Mouse (Mus musculus): ENCODE measurements around the gene Apold1. TPM values are rescaled to one million over a fixed set of nuclear protein-coding genes. Genes with fewer than 3 reads are reported as not detected.

The Apold1 gene
- total and polyA plus RNA-seq, 2 experiments, result 0.40 to 0.55 TPM

DNA sequence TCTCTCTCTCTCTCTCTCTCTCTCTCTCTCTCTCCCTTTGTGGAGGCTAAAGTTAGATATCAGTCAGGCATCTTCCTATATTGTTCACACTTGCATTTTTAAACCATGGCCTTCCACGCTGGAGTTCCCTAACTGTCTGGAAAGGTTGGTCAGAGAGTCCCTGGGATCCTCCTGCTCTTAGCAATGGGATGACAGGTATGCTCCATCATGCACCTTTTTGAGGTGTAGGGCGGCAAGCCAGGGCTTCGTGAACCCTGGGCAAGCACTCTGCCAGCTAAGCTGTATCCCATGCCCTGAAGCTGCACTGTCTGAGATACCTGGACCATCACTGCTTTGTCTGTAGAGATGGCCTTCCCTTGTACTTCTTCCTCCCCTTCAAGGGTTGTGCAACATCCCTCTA is 32.3 kb upstream of the Apold1 start:
- TF ChIP-seq POLR2A (IDR thresholded peaks at IDR 0.05; ENCODE audit: extremely low read depth, insufficient read depth, low read length) (no peak), CTCF (IDR thresholded peaks at IDR 0.05; ENCODE audit: low read depth, low read length) (no peak)
- Histone ChIP-seq H3K4me3 (ENCODE audit: insufficient read depth, low read depth, low read length) (no peak overlapping the region), H3K9ac (ENCODE audit: low read depth, low read length) (no peak overlapping the region), H3K36me3 (ENCODE audit: control insufficient read depth, insufficient read depth, low read length) (no peaks in the 10 kb centered on the region), H3K79me2 (ENCODE audit: control insufficient read depth, insufficient read depth, low read length) (no peaks in the 10 kb centered on the region), H3K4me1 (ENCODE audit: control insufficient read depth, insufficient read depth, low read length) (no peaks in the 10 kb centered on the region; the same call in 1 of the 2 replicates), H3K27me3 (ENCODE audit: control insufficient read depth, insufficient read depth, low read length) (no peaks in the 10 kb centered on the region), H3K27ac (replicated peaks; ENCODE audit: insufficient read depth, low read depth, low read length) (no peak overlapping the region)
- no peak for DNase-seq (ENCODE audit: extremely low read depth, low read depth, low spot score)
- 94% methylated on average over 3 of the region's 3 CpGs for whole genome bisulfite sequencing

- H3K79me2 ChIP-seq (ENCODE audit: control insufficient read depth, insufficient read depth, low read length), result no peaks in the 10 kb centered on the region
- WGBS, result 81% methylated on average over 5 of the region's 5 CpGs
- no peak for DNase-seq (ENCODE audit: extremely low read depth, low read depth, low spot score)
- H3K36me3 ChIP-seq (ENCODE audit: control insufficient read depth, insufficient read depth, low read length), result no peaks in the 10 kb centered on the region
- H3K4me3 ChIP-seq (ENCODE audit: insufficient read depth, low read depth, low read length), result no peak overlapping the region
- no peaks in the 10 kb centered on the region; the same call in 1 of the 2 replicates for H3K4me1 ChIP-seq (ENCODE audit: control insufficient read depth, insufficient read depth, low read length)
- TF ChIP-seq CTCF (IDR thresholded peaks at IDR 0.05; ENCODE audit: low read depth, low read length) (no peak), POLR2A (IDR thresholded peaks at IDR 0.05; ENCODE audit: extremely low read depth, insufficient read depth, low read length) (no peak)
- H3K9ac ChIP-seq (ENCODE audit: low read depth, low read length), result no peak overlapping the region
- no peaks in the 10 kb centered on the region for H3K27me3 ChIP-seq (ENCODE audit: control insufficient read depth, insufficient read depth, low read length)
- no peak overlapping the region for H3K27ac ChIP-seq (replicated peaks; ENCODE audit: insufficient read depth, low read depth, low read length)
Observed at GRCm38 (mm10) chr6:134951364-134951763, 30.2 kb upstream of the Apold1 start.

GRCm38 (mm10) chr6:134953976-134954375 is 27.5 kb upstream of the Apold1 start:
- H3K79me2 ChIP-seq (ENCODE audit: control insufficient read depth, insufficient read depth, low read length), result no peaks in the 10 kb centered on the region
- no peak overlapping the region for H3K27ac ChIP-seq (replicated peaks; ENCODE audit: insufficient read depth, low read depth, low read length)
- H3K4me3 ChIP-seq (ENCODE audit: insufficient read depth, low read depth, low read length), result no peak overlapping the region
- no peak for TF ChIP-seq POLR2A (IDR thresholded peaks at IDR 0.05; ENCODE audit: extremely low read depth, insufficient read depth, low read length)
- no peak for TF ChIP-seq CTCF (IDR thresholded peaks at IDR 0.05; ENCODE audit: low read depth, low read length)
- H3K36me3 ChIP-seq (ENCODE audit: control insufficient read depth, insufficient read depth, low read length), result no peaks in the 10 kb centered on the region
- H3K27me3 ChIP-seq (ENCODE audit: control insufficient read depth, insufficient read depth, low read length), result no peaks in the 10 kb centered on the region
- 90% methylated on average over 11 of the region's 11 CpGs for WGBS
- DNase-seq (ENCODE audit: extremely low read depth, low read depth, low spot score), result no peak
- H3K9ac ChIP-seq (ENCODE audit: low read depth, low read length), result no peak overlapping the region
- no peaks in the 10 kb centered on the region for H3K4me1 ChIP-seq (ENCODE audit: control insufficient read depth, insufficient read depth, low read length)

GRCm38 (mm10) chr6:134956388-134956787 is 25.1 kb upstream of the Apold1 start:
- Histone ChIP-seq H3K27ac (replicated peaks; ENCODE audit: insufficient read depth, low read depth, low read length) (no peak overlapping the region), H3K36me3 (ENCODE audit: control insufficient read depth, insufficient read depth, low read length) (no peaks in the 10 kb centered on the region), H3K9ac (ENCODE audit: low read depth, low read length) (no peak overlapping the region), H3K4me1 (ENCODE audit: control insufficient read depth, insufficient read depth, low read length) (no peaks in the 10 kb centered on the region), H3K79me2 (ENCODE audit: control insufficient read depth, insufficient read depth, low read length) (no peaks in the 10 kb centered on the region), H3K4me3 (ENCODE audit: insufficient read depth, low read depth, low read length) (no peak overlapping the region), H3K27me3 (ENCODE audit: control insufficient read depth, insufficient read depth, low read length) (no peaks in the 10 kb centered on the region)
- TF ChIP-seq CTCF (IDR thresholded peaks at IDR 0.05; ENCODE audit: low read depth, low read length) (no peak), POLR2A (IDR thresholded peaks at IDR 0.05; ENCODE audit: extremely low read depth, insufficient read depth, low read length) (no peak)
- WGBS, result over 99% methylated on average over 4 of the region's 4 CpGs
- DNase-seq (ENCODE audit: extremely low read depth, low read depth, low spot score), result no peak

GRCm38 (mm10) chr6:134961286-134961685 is 20.2 kb upstream of the Apold1 start:
- TF ChIP-seq POLR2A (IDR thresholded peaks at IDR 0.05; ENCODE audit: extremely low read depth, insufficient read depth, low read length), result no peak
- no peak for TF ChIP-seq CTCF (IDR thresholded peaks at IDR 0.05; ENCODE audit: low read depth, low read length)
- Histone ChIP-seq H3K4me1 (ENCODE audit: control insufficient read depth, insufficient read depth, low read length) (no peaks in the 10 kb centered on the region), H3K4me3 (ENCODE audit: insufficient read depth, low read depth, low read length) (no peak overlapping the region), H3K27me3 (ENCODE audit: control insufficient read depth, insufficient read depth, low read length) (no peaks in the 10 kb centered on the region), H3K27ac (replicated peaks; ENCODE audit: insufficient read depth, low read depth, low read length) (peak overlapping the region; percentile 10; the same call in 1 of the 2 replicates), H3K9ac (ENCODE audit: low read depth, low read length) (no peak overlapping the region), H3K79me2 (ENCODE audit: control insufficient read depth, insufficient read depth, low read length) (no peaks in the 10 kb centered on the region), H3K36me3 (ENCODE audit: control insufficient read depth, insufficient read depth, low read length) (no peaks in the 10 kb centered on the region)
- DNase-seq (ENCODE audit: extremely low read depth, low read depth, low spot score), result no peak
- 68% methylated on average over 5 of the region's 5 CpGs for WGBS

- Histone ChIP-seq H3K9ac (ENCODE audit: low read depth, low read length) (no peak overlapping the region), H3K4me1 (ENCODE audit: control insufficient read depth, insufficient read depth, low read length) (no peaks in the 10 kb centered on the region), H3K27ac (replicated peaks; ENCODE audit: insufficient read depth, low read depth, low read length) (0 out of 2 replicates have a peak overlapping the region, but pooled peaks have one; percentile 7), H3K4me3 (ENCODE audit: insufficient read depth, low read depth, low read length) (no peak overlapping the region), H3K79me2 (ENCODE audit: control insufficient read depth, insufficient read depth, low read length) (no peaks in the 10 kb centered on the region), H3K27me3 (ENCODE audit: control insufficient read depth, insufficient read depth, low read length) (no peaks in the 10 kb centered on the region), H3K36me3 (ENCODE audit: control insufficient read depth, insufficient read depth, low read length) (no peaks in the 10 kb centered on the region)
- TF ChIP-seq POLR2A (IDR thresholded peaks at IDR 0.05; ENCODE audit: extremely low read depth, insufficient read depth, low read length) (no peak), CTCF (IDR thresholded peaks at IDR 0.05; ENCODE audit: low read depth, low read length) (no peak)
- WGBS, result 43% methylated on average over 9 of the region's 9 CpGs
- DNase-seq (ENCODE audit: extremely low read depth, low read depth, low spot score), result peak; percentile 54
Observed at GRCm38 (mm10) chr6:134961858-134962517, 19.5 kb upstream of the Apold1 start.

All from liver, adult 2 months (tissue).